Mouse (Mus musculus) limb, embryonic 11.5 days (tissue): ENCODE measurements around the gene Hoxa4. TPM values are rescaled to one million over a fixed set of nuclear protein-coding genes. Genes with fewer than 3 reads are reported as not detected.

ENCODE experiments used
- ATAC-seq: fragments of 200-750 bp; cut with Nextera tagmentation; 2 replicates; pipeline ENCODE4 v1.8.0; 2017; ENCODE audit warnings: low read depth; ENCODE audit not compliant: insufficient number of reproducible peaks, low FRiP score, low TSS enrichment
- DNase-seq: peaks from one replicate; pipeline ENCODE4 v3.0.0-alpha.2; 2015; ENCODE audit warnings: low spot score
- H3K27ac ChIP-seq: fragments of 300-500 bp; sonication (generic); replicated peaks from 2 replicates; pipeline ENCODE4 v1.5.1; 2014; ENCODE audit warnings: low read depth, mild to moderate bottlenecking, low read length
- H3K27me3 ChIP-seq: fragments of 300-500 bp; sonication (generic); 2 replicates; pipeline ENCODE4 v1.6.1; 2014; ENCODE audit warnings: mild to moderate bottlenecking, low read length, mixed read lengths; ENCODE audit not compliant: control insufficient read depth, insufficient read depth
- H3K36me3 ChIP-seq: fragments of 300-500 bp; sonication (generic); 2 replicates; pipeline ENCODE4 v1.6.1; 2014; ENCODE audit warnings: mild to moderate bottlenecking, low read length, moderate library complexity, mixed read lengths; ENCODE audit not compliant: control insufficient read depth, insufficient read depth
- H3K4me1 ChIP-seq: fragments of 300-500 bp; sonication (generic); 2 replicates; pipeline ENCODE4 v1.6.1; 2014; ENCODE audit warnings: low read length, mixed read lengths; ENCODE audit not compliant: control insufficient read depth, insufficient read depth
- H3K4me2 ChIP-seq: fragments of 300-500 bp; sonication (generic); 2 replicates; pipeline ENCODE4 v1.6.1; 2014; ENCODE audit warnings: low read depth, mild to moderate bottlenecking, moderate library complexity; ENCODE audit not compliant: severe bottlenecking
- H3K4me3 ChIP-seq: fragments of 300-500 bp; sonication (generic); 2 replicates; pipeline ENCODE4 v1.5.1; 2014; ENCODE audit warnings: low read depth, low read length
- H3K9ac ChIP-seq: fragments of 300-500 bp; sonication (generic); 2 replicates; pipeline ENCODE4 v1.6.1; 2014; ENCODE audit warnings: mild to moderate bottlenecking, low read length
- H3K9me3 ChIP-seq: fragments of 300-500 bp; sonication (generic); 2 replicates; pipeline ENCODE4 v1.6.1; 2016; ENCODE audit warnings: low read length; ENCODE audit not compliant: control insufficient read depth
- WGBS: fragments of 180-500 bp; shearing (Covaris S2); extraction: QIAGEN DNeasy Blood & Tissue Kit; methylation state at CpG from one replicate; pipeline ENCODE4 v1.1.7; 2014; 5-methylcytosine and 5-hydroxymethylcytosine counted together
- polyA plus RNA-seq: library from polyadenylated mRNA; unstranded; fragments of >200 nt; fragmentation: Nextera tagmentation; extraction: Ambion mirVana; gene quantifications from 2 replicates; pipeline ENCODE4 v1.2.1, GENCODE M21; 2014

Hoxa4 gene
- polyA plus RNA-seq, 1 experiment from 2014 or later: 1.0 TPM

GRCm38 (mm10) chr6:52194690-52195089 is 3.1 kb upstream of the Hoxa4 start:
- 20% methylated on average over 10 of the region's 10 CpGs for WGBS

DNA sequence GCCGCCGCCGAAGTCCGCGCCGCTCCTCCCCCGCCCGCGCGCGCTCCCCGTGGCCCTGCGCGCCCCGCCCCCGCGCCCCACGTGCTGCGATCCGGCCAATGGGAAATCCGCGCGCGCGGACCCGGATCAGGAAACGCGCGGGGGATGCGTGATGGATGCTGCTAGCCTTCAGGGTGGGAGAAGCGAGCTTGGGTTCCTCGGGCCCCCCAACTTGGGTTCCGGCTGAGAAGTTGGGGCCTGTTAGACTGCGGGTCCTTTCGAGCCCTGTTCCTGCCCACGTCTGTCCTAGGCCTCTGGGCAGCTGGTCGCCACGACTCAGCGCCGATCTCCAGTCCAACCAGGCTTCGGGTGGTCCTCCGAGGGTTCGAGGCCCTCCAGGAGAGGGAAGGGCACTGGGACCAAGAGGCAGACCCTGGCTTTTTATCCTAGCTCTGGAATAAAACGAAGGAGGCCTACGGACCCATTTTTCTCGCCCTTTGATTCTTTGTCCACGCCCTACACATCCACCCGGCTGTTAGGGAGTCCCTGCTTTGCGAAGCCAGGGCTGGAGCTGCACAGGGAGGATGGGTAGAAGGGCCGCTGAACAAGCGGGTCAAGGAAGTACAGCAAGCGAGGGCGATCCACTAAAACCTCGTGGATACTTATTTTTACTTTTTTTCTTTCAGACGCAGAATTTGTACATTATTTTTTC is 452 bp upstream of the Hoxa4 start:
- Histone ChIP-seq H3K27ac (peak overlapping the region; percentile 21; the same call in 1 of the 2 replicates), H3K36me3 (no peaks in the 10 kb centered on the region), H3K27me3 (peaks cover 9% of the 10 kb centered on the region; the same call in 1 of the 2 replicates), H3K4me3 (peak overlapping the region; percentile 50), H3K9me3 (no peaks in the 10 kb centered on the region), H3K4me1 (peaks cover 41% of the 10 kb centered on the region), H3K4me2 (peak overlapping the region; percentile 99), H3K9ac (peak overlapping the region; percentile 57)
- DNase-seq: peak; percentile 92
- 2% methylated on average over 43 of the region's 55 CpGs for WGBS
- ATAC-seq: peak; percentile 55; the same call in 1 of the 2 replicates

More at GRCm38 (mm10) chr6:52194690-52195089, 3.1 kb upstream of the Hoxa4 start:
- Histone ChIP-seq H3K4me1 (peaks cover 33% of the 10 kb centered on the region), H3K27me3 (0 out of 2 replicates have a peak, but pooled peaks cover 5% of the 10 kb centered on the region), H3K36me3 (no peaks in the 10 kb centered on the region), H3K4me2 (no peak overlapping the region), H3K9me3 (no peaks in the 10 kb centered on the region), H3K27ac (no peak overlapping the region), H3K9ac (no peak overlapping the region), H3K4me3 (no peak overlapping the region)
- DNase-seq (no peak), ATAC-seq (no peak)

DNA sequence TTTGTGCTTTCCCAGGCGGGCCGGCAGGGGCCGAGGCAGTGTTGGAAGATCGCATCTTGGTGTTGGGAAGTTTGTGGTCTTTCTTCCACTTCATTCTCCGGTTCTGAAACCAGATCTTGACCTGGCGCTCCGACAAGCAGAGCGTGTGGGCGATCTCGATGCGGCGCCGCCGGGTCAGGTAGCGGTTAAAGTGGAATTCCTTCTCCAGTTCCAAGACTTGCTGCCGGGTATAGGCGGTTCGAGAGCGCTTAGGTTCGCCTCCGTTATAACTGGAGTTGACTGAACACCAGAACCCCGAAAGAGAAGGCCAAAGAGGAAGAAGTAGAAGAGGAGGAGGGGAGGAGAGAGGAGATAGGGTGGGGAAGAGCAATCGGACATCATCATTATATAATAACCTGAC is 1.1 kb downstream of the Hoxa4 start:
- H3K27ac ChIP-seq: no peak overlapping the region
- peak overlapping the region; percentile 50; the same call in 1 of the 2 replicates for H3K4me3 ChIP-seq
- peaks cover 42% of the 10 kb centered on the region for H3K4me1 ChIP-seq
- no peaks in the 10 kb centered on the region for H3K36me3 ChIP-seq
- H3K4me2 ChIP-seq: peak overlapping the region; percentile 99
- H3K9me3 ChIP-seq: no peaks in the 10 kb centered on the region
- WGBS: 2% methylated on average over 23 of the region's 23 CpGs
- ATAC-seq (no peak), DNase-seq (peak; percentile 62)
- H3K9ac ChIP-seq: no peak overlapping the region
- peaks cover 13% of the 10 kb centered on the region for H3K27me3 ChIP-seq

GRCm38 (mm10) chr6:52189909-52190308 is 1.6 kb downstream of the Hoxa4 start:
- H3K27me3 ChIP-seq: peaks cover 13% of the 10 kb centered on the region
- H3K9me3 ChIP-seq: no peaks in the 10 kb centered on the region
- H3K27ac ChIP-seq: no peak overlapping the region
- H3K4me1 ChIP-seq: peaks cover 46% of the 10 kb centered on the region
- H3K36me3 ChIP-seq: no peaks in the 10 kb centered on the region
- ATAC-seq: no peak
- H3K4me2 ChIP-seq: no peak overlapping the region
- H3K4me3 ChIP-seq: no peak overlapping the region
- H3K9ac ChIP-seq: no peak overlapping the region
- WGBS: 20% methylated on average over 8 of the region's 8 CpGs
- no peak for DNase-seq

- 30% methylated on average over 5 of the region's 5 CpGs for WGBS
- H3K9ac ChIP-seq: no peak overlapping the region
- no peak overlapping the region for H3K4me2 ChIP-seq
- no peak for ATAC-seq
- no peaks in the 10 kb centered on the region for H3K36me3 ChIP-seq
- H3K27me3 ChIP-seq: peaks cover 16% of the 10 kb centered on the region
- no peak for DNase-seq
- H3K4me3 ChIP-seq: no peak overlapping the region
- no peak overlapping the region for H3K27ac ChIP-seq
- no peaks in the 10 kb centered on the region for H3K9me3 ChIP-seq
- H3K4me1 ChIP-seq: peaks cover 51% of the 10 kb centered on the region
These were observed 2.4 kb downstream of the Hoxa4 start for GRCm38 (mm10) chr6:52189172-52189591.

DNA sequence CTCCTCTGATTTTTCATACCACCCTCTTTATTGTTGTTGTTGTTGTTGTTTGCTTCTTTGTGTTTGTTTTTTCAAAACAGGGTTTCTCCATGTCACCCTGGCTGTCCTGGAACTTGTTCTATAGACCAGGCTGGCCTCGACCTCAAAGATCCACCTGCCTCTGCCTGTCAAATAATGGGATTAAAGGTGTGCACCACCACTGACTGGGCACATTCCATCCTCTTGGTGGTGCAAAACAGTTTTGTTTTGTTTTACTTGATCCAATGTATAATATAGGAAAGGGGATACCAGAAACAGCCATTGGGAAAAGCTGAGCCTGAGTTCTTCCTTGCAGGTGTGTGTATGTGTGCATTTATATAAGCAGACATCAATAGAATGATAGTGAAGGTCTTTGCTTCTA is 5.1 kb downstream of the Hoxa4 start:
- Histone ChIP-seq H3K4me1 (peaks cover 56% of the 10 kb centered on the region), H3K9ac (no peak overlapping the region), H3K27me3 (peaks cover 16% of the 10 kb centered on the region), H3K9me3 (no peaks in the 10 kb centered on the region), H3K4me3 (no peak overlapping the region), H3K36me3 (no peaks in the 10 kb centered on the region), H3K27ac (no peak overlapping the region), H3K4me2 (no peak overlapping the region)
- 62% methylated on average over 1 of the region's 1 CpGs for WGBS
- no peak for DNase-seq
- ATAC-seq: no peak

DNA sequence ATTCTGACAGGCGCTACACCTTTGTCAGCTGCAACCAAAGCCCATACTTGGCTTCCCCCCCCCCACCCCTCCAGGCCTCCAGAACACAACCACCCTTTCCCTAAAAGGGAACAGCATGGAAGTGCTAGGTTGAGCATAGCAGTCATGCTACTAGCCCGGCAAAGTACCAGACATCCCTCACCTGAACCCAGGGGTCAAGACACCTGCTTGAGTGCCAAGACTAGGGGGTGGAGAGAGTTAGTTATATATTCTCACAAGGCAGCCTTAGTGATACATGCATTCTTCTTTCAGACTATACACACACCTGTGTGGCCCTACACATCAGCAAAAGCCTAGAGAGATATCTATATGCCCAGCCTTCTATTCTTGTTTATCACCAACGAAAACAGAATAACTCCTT is 5.7 kb downstream of the Hoxa4 start:
- Histone ChIP-seq H3K9ac (no peak overlapping the region), H3K36me3 (no peaks in the 10 kb centered on the region), H3K4me1 (peaks cover 53% of the 10 kb centered on the region), H3K4me3 (no peak overlapping the region), H3K4me2 (peak overlapping the region; percentile 36; the same call in 1 of the 2 replicates), H3K27me3 (peaks cover 13% of the 10 kb centered on the region), H3K27ac (no peak overlapping the region), H3K9me3 (no peaks in the 10 kb centered on the region)
- 32% methylated on average over 3 of the region's 3 CpGs for WGBS
- DNase-seq (no peak), ATAC-seq (no peak)

GRCm38 (mm10) chr6:52185222-52185621 is 6.3 kb downstream of the Hoxa4 start:
- DNase-seq (no peak), ATAC-seq (no peak)
- H3K9me3 ChIP-seq: no peaks in the 10 kb centered on the region
- peak overlapping the region; percentile 36 for H3K4me2 ChIP-seq
- peaks cover 54% of the 10 kb centered on the region for H3K4me1 ChIP-seq
- 2% methylated on average over 19 of the region's 19 CpGs for WGBS
- H3K9ac ChIP-seq: no peak overlapping the region
- H3K36me3 ChIP-seq: no peaks in the 10 kb centered on the region
- no peak overlapping the region for H3K27ac ChIP-seq
- no peak overlapping the region for H3K4me3 ChIP-seq
- H3K27me3 ChIP-seq: peaks cover 19% of the 10 kb centered on the region
